Mouse (Mus musculus): Measurements from ENCODE around the gene Gm7361. TPM values are rescaled to one million over a fixed set of nuclear protein-coding genes. Genes with fewer than 3 reads are reported as not detected.

The Gm7361 gene
- not detected for total RNA-seq (2023)

GRCm38 (mm10) chr5:26257391-26257790, at the start of gene Gm7361:
TSS of gene Gm7361 (plus strand) at chr5:26257691.

Other genes with a start within 250 kb of the Gm7361 start
- not detected for gene Gm5862, start 234.8 kb upstream of the Gm7361 start, total RNA-seq (2023)
- gene Speer4a, start 218.1 kb upstream of the Gm7361 start, total RNA-seq (2023) = not detected
- gene Gm7347, start 199.1 kb upstream of the Gm7361 start, total RNA-seq (2023) = not detected
- not detected for gene Gm10471, start 168.4 kb upstream of the Gm7361 start, total RNA-seq (2023)
- not detected for gene 5031410I06Rik, start 152.3 kb upstream of the Gm7361 start, total RNA-seq (2023)
- gene Gm10220, start 136.3 kb upstream of the Gm7361 start, total RNA-seq (2023) = not detected

Measured in CD4-positive naive resting alpha-beta T cell, adult 76 days (primary cell).